Mouse (Mus musculus): ENCODE data around the gene Ncf2. TPM values are rescaled to one million over a fixed set of nuclear protein-coding genes. Genes with fewer than 3 reads are reported as not detected.
A peak's percentile ranks its signal among the peaks of the same experiment; 100 is the strongest.

Ncf2 gene
- total RNA-seq, 2 experiments from 2014 or later, result 2.6 to 4.1 TPM

- Histone ChIP-seq H3K27ac (no peak overlapping the region), H3K4me3 (no peak overlapping the region)
- TF ChIP-seq CTCF (IDR thresholded peaks at IDR 0.05), result no peak
- intact Hi-C loops (cut with DNase I), result no loop called here
- DNase-seq (ENCODE audit: extremely low spot score in 1 of 2, low spot score in 2 of 2), result no peak
These were observed 24.2 kb downstream of the Ncf2 start for GRCm38 (mm10) chr1:152824206-152824605.

DNA sequence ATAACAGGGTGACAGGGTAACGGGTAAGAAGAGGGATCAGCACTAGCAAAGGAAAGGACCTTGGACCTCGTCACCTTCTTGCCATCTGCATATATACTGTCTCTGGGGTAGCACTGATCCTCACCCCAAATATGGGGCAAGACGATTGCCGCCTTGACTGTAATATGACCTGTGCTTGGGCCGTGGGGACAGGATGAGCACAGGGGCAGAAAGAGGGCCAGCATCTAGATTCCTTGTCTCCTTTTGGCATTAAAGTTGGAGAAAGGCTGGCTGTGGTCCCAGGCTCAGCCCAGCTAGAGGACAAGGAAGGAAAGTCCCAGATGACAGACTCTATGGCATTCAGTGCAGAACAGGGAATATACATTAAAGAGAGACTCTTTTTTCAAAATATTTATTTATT, 26.5 kb downstream of the Ncf2 start:
- intact Hi-C loops (cut with DNase I), result no loop called here
- Histone ChIP-seq H3K27ac (no peak overlapping the region), H3K4me3 (no peak overlapping the region)
- DNase-seq (ENCODE audit: extremely low spot score in 1 of 2, low spot score in 2 of 2), result no peak
- no peak for TF ChIP-seq CTCF (IDR thresholded peaks at IDR 0.05)

- no peak overlapping the region for H3K4me3 ChIP-seq
- no peak overlapping the region for H3K27ac ChIP-seq
- intact Hi-C loops (cut with DNase I), result no loop called here
- DNase-seq (ENCODE audit: extremely low spot score in 1 of 2, low spot score in 2 of 2), result no peak
- TF ChIP-seq CTCF (IDR thresholded peaks at IDR 0.05), result no peak
These were observed 28.2 kb downstream of the Ncf2 start for GRCm38 (mm10) chr1:152828168-152828567.

- no peak for DNase-seq (ENCODE audit: extremely low spot score in 1 of 2, low spot score in 2 of 2)
- H3K27ac ChIP-seq, result no peak overlapping the region
- TF ChIP-seq CTCF (IDR thresholded peaks at IDR 0.05), result no peak
- H3K4me3 ChIP-seq, result no peak overlapping the region
- intact Hi-C loops (cut with DNase I), result no loop called here
These were observed 28.8 kb downstream of the Ncf2 start for GRCm38 (mm10) chr1:152828637-152829355.

DNA sequence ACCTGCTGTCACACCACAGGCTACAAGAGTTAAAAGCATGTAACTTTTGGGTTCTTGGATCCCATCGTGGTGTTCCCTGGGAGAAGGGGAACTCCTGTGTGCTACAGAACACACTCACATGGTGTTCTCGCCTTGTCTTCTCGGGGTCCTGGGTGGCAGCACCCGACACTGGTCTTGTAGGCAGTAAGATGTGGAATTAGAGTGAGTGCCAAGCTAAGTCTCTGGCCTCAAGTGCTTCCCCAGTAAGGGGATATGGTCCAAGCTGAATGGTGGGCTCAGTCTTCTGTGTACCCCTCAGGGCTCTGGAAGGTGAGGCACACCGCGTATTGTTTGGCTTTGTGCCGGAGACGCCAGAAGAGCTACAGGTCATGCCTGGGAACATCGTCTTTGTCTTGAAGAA, 30.1 kb downstream of the Ncf2 start:
- no peak for TF ChIP-seq CTCF (IDR thresholded peaks at IDR 0.05)
- intact Hi-C loops (cut with DNase I), result no loop called here
- DNase-seq (ENCODE audit: extremely low spot score in 1 of 2, low spot score in 2 of 2), result no peak
- Histone ChIP-seq H3K4me3 (no peak overlapping the region), H3K27ac (no peak overlapping the region)

GRCm38 (mm10) chr1:152831003-152831402, 31.0 kb downstream of the Ncf2 start:
- peak overlapping the region; percentile 19; the same call in 1 of the 2 replicates for H3K27ac ChIP-seq
- DNase-seq (ENCODE audit: extremely low spot score in 1 of 2, low spot score in 2 of 2), result peak in 1 of 2 experiments; percentile 48
- no peak overlapping the region for H3K4me3 ChIP-seq
- TF ChIP-seq CTCF (IDR thresholded peaks at IDR 0.05), result no peak
- intact Hi-C loops (cut with DNase I), result no loop called here

DNA sequence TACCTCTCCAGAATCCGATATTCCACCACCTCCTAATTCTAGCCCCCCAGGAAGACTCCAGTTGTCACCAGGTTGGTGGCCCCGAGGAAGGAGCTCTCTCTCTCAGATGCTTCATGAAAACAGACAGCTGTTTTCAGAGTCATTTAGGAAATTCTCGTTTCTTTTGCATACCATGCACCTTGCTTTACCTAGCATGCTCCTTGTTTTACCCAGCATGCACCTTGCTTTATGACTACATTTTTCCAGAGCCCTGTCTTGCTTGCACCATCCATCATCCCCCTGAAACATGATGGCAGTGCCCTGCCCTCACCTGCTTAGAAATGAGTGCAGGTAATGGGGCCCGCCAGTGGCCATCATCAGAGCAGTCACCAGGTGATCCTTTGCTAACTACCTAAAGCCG, 31.6 kb downstream of the Ncf2 start:
- DNase-seq (ENCODE audit: extremely low spot score in 1 of 2, low spot score in 2 of 2), result no peak
- H3K27ac ChIP-seq, result peak overlapping the region; percentile 55; the same call in 1 of the 2 replicates
- intact Hi-C loops (cut with DNase I), result no loop called here
- H3K4me3 ChIP-seq, result no peak overlapping the region
- no peak for TF ChIP-seq CTCF (IDR thresholded peaks at IDR 0.05)

DNA sequence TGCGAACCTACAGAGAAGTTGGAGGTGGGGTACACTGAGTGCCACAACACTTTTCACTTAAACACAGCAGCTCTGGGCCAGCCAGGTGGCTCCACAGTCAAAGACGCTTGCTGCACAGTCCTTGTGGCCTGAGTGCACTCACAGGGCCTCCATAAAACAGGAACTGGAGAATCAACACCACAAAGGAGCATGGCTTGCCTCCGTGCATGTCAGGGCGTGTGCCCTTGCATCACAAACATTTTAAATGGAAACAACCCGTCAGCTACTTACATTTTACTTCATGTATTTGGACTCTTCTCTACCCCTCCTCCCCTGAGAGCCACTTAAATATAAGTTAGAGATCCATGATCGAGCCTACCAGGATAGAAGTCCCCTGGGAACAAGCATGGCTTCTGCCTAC, 32.3 kb downstream of the Ncf2 start:
- no peak overlapping the region for H3K27ac ChIP-seq

GRCm38 (mm10) chr1:152835061-152835460, 35.1 kb downstream of the Ncf2 start:
- DNase-seq (ENCODE audit: extremely low spot score in 1 of 2, low spot score in 2 of 2), result no peak
- intact Hi-C loops (cut with DNase I), result loop anchor here (5.0 kb wide), 1 partner anchor 58 kb away; no protein-coding TSS in a partner anchor

More for the DNA sequence above, 32.3 kb downstream of the Ncf2 start:
- DNase-seq (ENCODE audit: extremely low spot score in 1 of 2, low spot score in 2 of 2), result no peak
- no peak overlapping the region for H3K4me3 ChIP-seq
- TF ChIP-seq CTCF (IDR thresholded peaks at IDR 0.05), result no peak
- intact Hi-C loops (cut with DNase I), result no loop called here

DNA sequence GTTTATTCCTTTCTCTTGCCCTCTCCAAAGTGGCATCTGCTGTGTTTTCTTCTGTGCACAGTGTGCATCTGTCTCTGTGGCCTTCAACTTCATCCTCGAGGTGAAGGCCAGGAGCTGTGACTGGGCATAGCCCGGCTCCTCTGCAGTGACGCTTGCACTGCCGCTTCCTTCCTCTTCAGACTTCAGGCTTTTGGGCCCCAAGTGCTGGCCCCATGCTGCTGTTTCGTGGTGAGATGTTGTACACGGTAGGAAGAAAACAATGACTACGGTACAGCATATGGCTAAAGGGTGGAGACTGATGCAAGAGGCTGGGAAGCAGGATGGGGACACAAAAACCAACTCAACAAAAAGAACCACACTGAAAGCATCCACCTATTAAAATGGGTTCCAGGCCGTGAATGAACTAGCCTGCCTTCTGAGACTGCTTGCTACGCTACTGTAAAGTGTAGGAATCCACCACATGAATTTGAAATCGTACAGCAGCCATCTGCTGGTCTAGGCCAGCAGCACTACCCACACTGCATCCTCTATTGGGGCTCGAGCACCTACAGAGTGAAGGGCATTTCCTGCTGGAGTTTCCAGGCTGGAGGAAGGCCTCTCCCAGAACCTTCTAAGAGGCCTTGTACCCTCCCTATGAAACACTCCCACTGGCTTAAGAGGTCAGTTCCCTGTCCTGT, 38.2 kb downstream of the Ncf2 start:
- TF ChIP-seq CTCF (IDR thresholded peaks at IDR 0.05), result peak; percentile 32
- no peak overlapping the region for H3K4me3 ChIP-seq
- intact Hi-C loops (cut with DNase I), result loop anchor here (5.0 kb wide), 1 partner anchor 61 kb away; no protein-coding TSS in a partner anchor
- H3K27ac ChIP-seq, result peak overlapping the region; percentile 62
- no peak for DNase-seq (ENCODE audit: extremely low spot score in 1 of 2, low spot score in 2 of 2)

More at GRCm38 (mm10) chr1:152835061-152835460, 35.1 kb downstream of the Ncf2 start:
- no peak for TF ChIP-seq CTCF (IDR thresholded peaks at IDR 0.05)
- no peak overlapping the region for H3K27ac ChIP-seq
- H3K4me3 ChIP-seq, result no peak overlapping the region

DNA sequence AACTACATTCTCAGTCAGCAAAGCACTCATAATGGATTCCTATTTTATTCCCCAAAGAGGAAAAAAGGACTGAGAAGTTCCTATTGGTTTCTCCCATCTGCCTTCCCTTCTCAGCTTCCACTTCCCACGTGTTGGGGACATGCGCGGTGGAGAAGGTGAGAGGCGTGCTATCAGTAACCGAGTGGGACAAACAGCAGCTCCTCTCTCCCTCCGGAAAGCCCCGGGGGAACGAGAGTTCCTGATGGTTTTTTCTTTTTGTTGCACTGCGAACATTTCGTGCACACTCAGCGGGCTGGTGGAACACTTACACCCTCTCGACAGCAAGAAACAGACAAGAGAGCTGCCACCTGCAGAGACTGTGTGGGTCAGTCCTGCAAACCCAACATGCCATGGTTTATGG, 38.8 kb downstream of the Ncf2 start:
- DNase-seq (ENCODE audit: extremely low spot score in 1 of 2, low spot score in 2 of 2), result peak in 1 of 2 experiments; percentile 64

DNA sequence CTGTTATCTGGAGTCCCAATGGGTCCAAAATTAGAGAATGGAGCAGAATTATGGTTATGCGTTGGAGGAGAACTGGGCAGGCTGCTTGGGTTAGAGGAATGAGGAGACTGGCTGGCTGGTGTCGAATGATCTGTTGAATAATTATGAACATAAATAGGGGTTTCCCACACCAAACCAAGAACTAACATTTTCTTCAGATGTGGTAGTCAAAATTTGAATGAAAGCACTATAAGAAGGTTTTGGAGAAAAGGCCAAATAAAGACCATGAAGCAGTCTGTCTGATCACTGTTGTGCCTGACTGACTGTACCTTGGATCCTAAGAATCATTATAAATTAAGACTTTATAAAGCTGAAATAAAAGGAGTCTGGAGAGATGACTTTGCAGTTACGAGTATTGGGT, 40.3 kb downstream of the Ncf2 start:
- DNase-seq (ENCODE audit: extremely low spot score in 1 of 2, low spot score in 2 of 2), result no peak
- H3K4me3 ChIP-seq, result no peak overlapping the region
- no peak overlapping the region for H3K27ac ChIP-seq
- no peak for TF ChIP-seq CTCF (IDR thresholded peaks at IDR 0.05)
- intact Hi-C loops (cut with DNase I), result no loop called here

More for the DNA sequence above, 38.8 kb downstream of the Ncf2 start:
- no peak for TF ChIP-seq CTCF (IDR thresholded peaks at IDR 0.05)
- Histone ChIP-seq H3K27ac (peak overlapping the region; percentile 62), H3K4me3 (no peak overlapping the region)
- intact Hi-C loops (cut with DNase I), result loop anchor here (1.0 to 5.0 kb wide), 2 partner anchors 62 to 315 kb away; no protein-coding TSS in a partner anchor

All from left cerebral cortex, adult 2 months (tissue).